Mouse (Mus musculus) spleen, adult 2 months (tissue): ENCODE measurements around the gene Prkce. TPM values are rescaled to one million over a fixed set of nuclear protein-coding genes. Genes with fewer than 3 reads are reported as not detected.

ENCODE experiments used
- DNase-seq, 2 experiments: peaks; one replicate each; pipeline versions ENCODE4 v3.0.0 to v3.0.0-alpha.2; 2012 to 2021; ENCODE audit warnings: low spot score in 2 of 2, low read depth in 1 of 2
- H3K27ac ChIP-seq: fragments of 200-500 bp; 2 replicates; pipeline ENCODE4 v1.5.1; 2012; ENCODE audit warnings: low read length, inconsistent platforms; ENCODE audit not compliant: insufficient read depth
- H3K27me3 ChIP-seq: fragments of 200-500 bp; 2 replicates; pipeline ENCODE4 v1.6.1; 2012; ENCODE audit warnings: mild to moderate bottlenecking, moderate library complexity, low read length, inconsistent platforms; ENCODE audit not compliant: control insufficient read depth, insufficient read depth
- H3K36me3 ChIP-seq: fragments of 200-500 bp; 2 replicates; pipeline ENCODE4 v1.6.1; 2012; ENCODE audit warnings: mild to moderate bottlenecking, low read length, inconsistent platforms; ENCODE audit not compliant: control insufficient read depth, insufficient read depth
- H3K4me1 ChIP-seq: fragments of 200-500 bp; 2 replicates; pipeline ENCODE4 v1.6.1; 2011; ENCODE audit warnings: inconsistent platforms; ENCODE audit not compliant: control insufficient read depth, insufficient read depth, insufficient read length
- H3K4me3 ChIP-seq: fragments of 200-500 bp; 2 replicates; pipeline ENCODE4 v1.5.1; 2011; ENCODE audit warnings: mild to moderate bottlenecking, inconsistent platforms; ENCODE audit not compliant: insufficient read depth, insufficient read length; ENCODE audit errors: extremely low read depth
- CTCF ChIP-seq: fragments of 200-500 bp; IDR thresholded peaks from 2 replicates; pipeline ENCODE4 v1.5.1; 2011; ENCODE audit warnings: mild to moderate bottlenecking, inconsistent platforms; ENCODE audit not compliant: insufficient read depth, insufficient read length, insufficient replicate concordance; ENCODE audit errors: extremely low read depth
- POLR2A ChIP-seq: fragments of 200-500 bp; IDR thresholded peaks from 2 replicates; pipeline ENCODE4 v1.6.1; 2011; ENCODE audit warnings: low read depth, low read length, inconsistent platforms
- WGBS: fragments of 180-500 bp; shearing (Covaris S2); methylation state at CpG from one replicate; pipeline ENCODE4 v1.1.7; 2018; 5-methylcytosine and 5-hydroxymethylcytosine counted together
- polyA plus RNA-seq: library from polyadenylated mRNA; depleted of rRNA; stranded (reverse); fragments of >200 nt; gene quantifications from 2 replicates; pipeline ENCODE4 v1.2.3, GENCODE M21; 2012

The Prkce gene
- polyA plus RNA-seq, 1 experiment: 4.8 TPM

GRCm38 (mm10) chr17:86532783-86533548 lies 365.4 kb downstream of the Prkce start:
- H3K27ac ChIP-seq: no peak overlapping the region
- 89% methylated on average over 17 of the region's 17 CpGs for WGBS
- H3K4me3 ChIP-seq: no peak overlapping the region
- TF ChIP-seq POLR2A (no peak), CTCF (no peak)
- no peak for DNase-seq
- no peaks in the 10 kb centered on the region for H3K36me3 ChIP-seq
- H3K27me3 ChIP-seq: no peaks in the 10 kb centered on the region
- no peaks in the 10 kb centered on the region for H3K4me1 ChIP-seq

DNA sequence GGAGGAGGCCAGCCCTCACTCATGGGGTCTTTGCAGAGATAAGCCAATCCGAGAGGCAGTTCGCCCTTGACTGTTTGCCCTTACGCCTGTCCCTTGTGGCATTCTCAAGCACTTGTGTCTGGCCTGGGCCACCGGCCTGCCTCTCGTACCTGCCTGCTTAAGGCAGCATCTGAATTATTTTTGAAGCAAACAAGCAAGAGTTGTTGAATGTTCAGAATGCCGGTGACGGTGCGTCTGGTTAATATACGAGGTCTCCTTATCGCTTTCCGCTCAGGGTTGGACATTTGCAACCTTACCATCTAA lies 365.9 kb downstream of the Prkce start:
- no peaks in the 10 kb centered on the region for H3K27me3 ChIP-seq
- TF ChIP-seq POLR2A (no peak), CTCF (no peak)
- H3K4me1 ChIP-seq: no peaks in the 10 kb centered on the region
- no peak for DNase-seq
- no peak overlapping the region for H3K27ac ChIP-seq
- no peak overlapping the region for H3K4me3 ChIP-seq
- H3K36me3 ChIP-seq: no peaks in the 10 kb centered on the region
- WGBS: 95% methylated on average over 11 of the region's 11 CpGs

- H3K4me1 ChIP-seq: no peaks in the 10 kb centered on the region
- H3K27ac ChIP-seq: no peak overlapping the region
- H3K36me3 ChIP-seq: no peaks in the 10 kb centered on the region
- 81% methylated on average over 10 of the region's 10 CpGs for WGBS
- DNase-seq: no peak
- TF ChIP-seq CTCF: no peak
- no peak for TF ChIP-seq POLR2A
- H3K27me3 ChIP-seq: no peaks in the 10 kb centered on the region
- H3K4me3 ChIP-seq: no peak overlapping the region
Observed at GRCm38 (mm10) chr17:86535096-86535495, 367.5 kb downstream of the Prkce start.

GRCm38 (mm10) chr17:86535827-86536656 lies 368.5 kb downstream of the Prkce start:
- 38% methylated on average over 22 of the region's 22 CpGs for WGBS
- Histone ChIP-seq H3K4me3 (no peak overlapping the region), H3K4me1 (no peaks in the 10 kb centered on the region), H3K27me3 (no peaks in the 10 kb centered on the region), H3K27ac (no peak overlapping the region), H3K36me3 (no peaks in the 10 kb centered on the region)
- TF ChIP-seq POLR2A: no peak
- TF ChIP-seq CTCF: peak; percentile 56; the same call in 1 of the 2 replicates
- DNase-seq: peak; percentile 38 to 52

DNA sequence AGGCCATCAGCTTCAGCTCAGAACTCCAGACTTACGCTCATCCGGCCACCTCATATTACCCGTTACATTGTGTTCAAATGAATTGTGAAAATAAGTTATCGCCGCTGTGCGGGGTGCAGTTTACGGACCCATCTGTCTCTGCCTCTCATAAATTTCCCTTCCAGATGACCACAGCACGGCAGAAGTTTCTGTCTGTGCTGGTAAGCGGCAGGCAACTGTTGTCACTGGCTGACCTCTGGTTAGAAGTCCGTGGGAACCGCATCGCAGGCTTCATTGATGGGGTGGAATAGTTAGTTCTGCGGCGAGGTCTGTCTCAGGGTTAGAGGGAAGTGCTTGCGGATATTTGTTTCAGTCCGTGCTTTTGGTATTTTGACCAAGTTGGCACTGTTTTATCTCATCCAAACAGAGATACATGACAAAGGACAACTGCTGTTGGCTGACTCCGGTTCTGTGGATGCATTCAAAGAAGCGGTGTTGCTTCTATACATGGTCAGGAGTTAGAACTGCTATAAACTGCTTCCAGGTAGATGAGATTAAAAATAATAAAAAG lies 372.4 kb downstream of the Prkce start:
- TF ChIP-seq CTCF (no peak), POLR2A (no peak)
- 90% methylated on average over 18 of the region's 18 CpGs for WGBS
- Histone ChIP-seq H3K4me1 (no peaks in the 10 kb centered on the region), H3K4me3 (no peak overlapping the region), H3K27ac (no peak overlapping the region), H3K36me3 (no peaks in the 10 kb centered on the region; the same call in 1 of the 2 replicates), H3K27me3 (no peaks in the 10 kb centered on the region)
- DNase-seq: no peak

DNA sequence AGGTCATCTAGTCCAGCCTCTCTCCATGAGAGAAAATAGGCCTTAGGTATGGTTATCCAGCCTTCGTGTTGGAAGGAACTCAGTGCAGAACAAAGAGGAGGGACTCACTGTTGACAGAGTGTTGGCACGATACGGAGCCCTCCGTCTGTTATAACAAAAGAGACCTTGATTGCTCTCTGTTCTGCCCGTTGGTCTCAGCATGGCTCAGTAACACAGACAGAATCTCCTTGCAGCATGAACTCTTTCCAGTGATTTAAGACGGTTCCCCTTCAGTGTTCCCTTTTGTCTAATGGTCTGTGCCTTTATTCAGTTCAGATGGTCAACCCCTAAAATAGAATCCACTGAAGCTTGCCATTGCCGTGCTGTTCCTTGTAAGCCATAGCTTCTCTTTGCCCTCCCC lies 378.9 kb downstream of the Prkce start:
- no peak overlapping the region for H3K4me3 ChIP-seq
- H3K4me1 ChIP-seq: no peaks in the 10 kb centered on the region
- no peak for DNase-seq
- TF ChIP-seq CTCF (no peak), POLR2A (no peak)
- H3K27me3 ChIP-seq: no peaks in the 10 kb centered on the region
- no peak overlapping the region for H3K27ac ChIP-seq
- WGBS: 93% methylated on average over 7 of the region's 7 CpGs
- no peaks in the 10 kb centered on the region; the same call in 1 of the 2 replicates for H3K36me3 ChIP-seq
